Mouse (Mus musculus) lung, postnatal 14 days (tissue): Measurements from ENCODE around the gene Arf5.

Experiments used
- DNase-seq: peaks from one replicate; pipeline ENCODE4 v3.0.0; 2021

Arf5 gene

DNA sequence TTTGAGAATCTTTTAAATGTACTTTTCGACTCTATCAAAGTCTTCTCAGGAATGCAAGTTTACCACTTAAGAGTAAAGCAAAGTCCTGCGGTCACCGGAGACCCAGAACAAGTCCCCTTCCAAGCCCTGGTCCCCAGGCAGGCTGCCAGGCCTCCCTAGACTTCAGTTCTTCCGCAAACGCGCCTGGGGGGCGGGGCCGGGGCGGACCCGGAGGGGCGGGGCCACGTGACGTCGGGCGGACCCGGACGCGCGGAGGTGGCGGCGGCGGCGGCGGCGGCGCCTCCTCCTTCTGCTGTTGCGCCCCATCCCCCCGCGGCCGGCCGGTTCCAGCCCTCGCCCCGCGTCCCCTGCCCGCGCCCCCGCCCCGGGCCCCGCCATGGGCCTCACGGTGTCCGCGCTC, at the start of gene Arf5:
TSS of gene Arf5 (plus strand) at position 248 of the 400 bp plus-strand sequence.
- DNase-seq, result peak; percentile 98

DNA sequence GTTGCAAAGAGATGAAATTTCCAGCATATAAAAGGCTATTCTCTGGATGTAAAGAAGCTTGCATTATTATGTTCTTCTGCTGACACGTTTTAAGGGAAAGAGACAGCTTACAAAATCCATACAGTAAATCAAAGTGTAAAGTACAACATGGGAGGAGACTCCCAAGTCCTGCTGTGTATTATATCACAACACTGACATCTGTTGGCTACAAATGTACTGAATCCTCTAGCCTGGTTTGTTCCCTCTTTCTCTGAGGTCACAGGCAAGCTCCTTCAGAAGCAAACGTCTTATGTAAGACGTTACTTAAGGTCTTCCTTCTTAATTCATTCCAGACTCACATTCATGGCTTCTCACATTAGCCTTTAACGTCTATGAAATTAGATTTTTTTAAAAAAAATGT, 41.4 kb upstream of the Arf5 start:
- no peak for DNase-seq

DNA sequence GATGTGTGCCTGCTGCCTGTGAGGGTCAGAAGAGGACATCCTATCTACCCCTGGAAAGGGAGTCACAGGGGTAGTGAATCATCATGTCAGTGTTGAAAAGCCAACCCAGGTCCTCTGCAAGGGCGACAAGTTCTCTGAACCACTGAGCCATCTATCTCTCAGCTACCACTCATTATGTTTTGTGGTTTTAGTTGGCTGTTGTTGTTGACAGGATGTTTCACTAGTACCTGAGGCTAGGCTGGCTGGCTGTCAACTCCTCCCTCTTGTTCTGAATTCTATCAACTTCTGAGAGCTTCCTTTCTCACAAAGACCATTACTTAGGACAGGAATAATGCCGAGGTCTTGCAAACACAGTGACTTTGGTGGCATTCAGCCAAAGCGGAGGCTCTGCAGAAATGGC, 38.2 kb upstream of the Arf5 start:
- no peak for DNase-seq

DNA sequence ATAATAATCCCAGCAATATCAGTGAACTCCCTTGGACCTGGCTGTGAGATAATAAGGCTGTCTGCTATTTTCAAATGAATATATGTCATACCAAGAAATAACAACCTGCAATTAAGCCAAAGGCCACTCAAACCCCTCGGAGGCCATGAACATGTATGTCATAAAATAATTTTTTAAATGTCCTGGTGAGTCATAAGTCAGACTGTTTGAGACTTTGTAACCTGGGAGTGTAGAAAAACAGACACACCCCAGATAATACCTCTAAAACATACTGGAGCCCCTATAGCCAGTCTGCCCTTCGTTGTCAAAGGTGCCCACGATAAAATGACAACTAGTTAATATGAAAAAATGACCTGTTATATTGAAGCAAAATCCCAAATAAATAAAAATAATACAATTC, 34.3 kb upstream of the Arf5 start:
- DNase-seq, result no peak

DNA sequence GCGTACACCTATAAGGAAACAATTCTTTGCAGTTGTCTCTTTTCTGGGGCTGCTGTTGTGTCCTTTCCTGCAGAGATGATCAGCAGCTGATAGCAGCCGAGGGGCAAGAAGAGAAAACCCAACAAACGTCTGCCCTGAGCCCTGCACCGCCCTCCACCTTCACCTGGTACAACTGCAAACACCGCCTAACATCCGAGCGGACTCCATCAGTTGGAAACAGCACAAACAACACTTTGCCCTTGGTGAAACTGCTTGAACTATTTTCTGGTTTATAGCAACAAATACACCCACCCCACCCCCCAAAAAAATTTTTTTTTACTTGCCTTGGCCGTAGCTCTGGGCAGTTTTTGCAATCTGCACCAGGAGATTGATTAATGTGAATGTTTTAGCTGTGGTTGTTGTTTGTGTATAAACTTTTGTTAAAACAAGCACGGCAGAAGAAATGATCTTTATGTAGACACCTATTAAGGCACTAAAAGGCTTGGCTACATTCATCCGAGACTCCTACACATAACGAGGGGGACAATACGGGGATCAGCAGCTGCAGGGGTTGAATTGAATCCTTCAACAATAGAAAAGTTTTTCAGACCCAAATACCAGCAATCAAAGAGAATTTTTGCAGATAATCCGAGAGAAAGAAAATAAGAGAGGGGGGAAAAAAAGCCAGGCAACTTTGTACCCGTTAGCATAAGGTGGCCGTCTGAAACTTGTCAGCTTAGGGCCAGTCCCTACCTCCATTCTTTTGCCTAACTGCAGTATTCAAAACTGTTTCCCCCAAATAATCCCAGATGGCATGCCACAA, 27.1 kb upstream of the Arf5 start:
- no peak for DNase-seq

DNA sequence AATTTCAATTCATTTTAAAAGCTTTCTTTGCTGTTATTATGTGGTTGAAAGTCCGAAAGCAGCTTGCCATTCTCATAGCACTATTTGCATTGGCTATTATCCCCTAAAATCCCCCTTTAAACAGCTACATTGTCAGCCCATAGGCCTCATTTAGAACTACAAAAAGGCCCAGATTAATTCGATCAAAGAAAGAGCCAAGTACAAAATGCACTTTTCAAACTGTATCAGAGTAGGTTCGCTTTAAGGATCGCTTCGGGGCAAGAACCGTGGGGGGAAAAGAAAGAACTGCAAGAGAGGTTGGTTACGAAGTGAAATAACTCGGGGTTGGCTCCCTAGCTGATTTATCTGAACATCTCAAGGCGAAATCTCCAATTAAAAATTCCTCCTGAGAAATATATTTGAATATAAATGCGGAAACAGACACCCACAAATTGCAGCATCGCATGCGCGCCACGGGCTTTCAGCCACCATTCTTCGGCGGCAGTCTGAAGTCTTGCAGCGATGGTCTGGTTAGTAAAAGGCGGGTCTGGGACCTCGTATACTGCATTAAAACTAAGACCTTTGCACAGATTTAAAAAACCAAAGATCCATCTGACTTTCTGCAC, 26.4 kb upstream of the Arf5 start:
- no peak for DNase-seq

DNA sequence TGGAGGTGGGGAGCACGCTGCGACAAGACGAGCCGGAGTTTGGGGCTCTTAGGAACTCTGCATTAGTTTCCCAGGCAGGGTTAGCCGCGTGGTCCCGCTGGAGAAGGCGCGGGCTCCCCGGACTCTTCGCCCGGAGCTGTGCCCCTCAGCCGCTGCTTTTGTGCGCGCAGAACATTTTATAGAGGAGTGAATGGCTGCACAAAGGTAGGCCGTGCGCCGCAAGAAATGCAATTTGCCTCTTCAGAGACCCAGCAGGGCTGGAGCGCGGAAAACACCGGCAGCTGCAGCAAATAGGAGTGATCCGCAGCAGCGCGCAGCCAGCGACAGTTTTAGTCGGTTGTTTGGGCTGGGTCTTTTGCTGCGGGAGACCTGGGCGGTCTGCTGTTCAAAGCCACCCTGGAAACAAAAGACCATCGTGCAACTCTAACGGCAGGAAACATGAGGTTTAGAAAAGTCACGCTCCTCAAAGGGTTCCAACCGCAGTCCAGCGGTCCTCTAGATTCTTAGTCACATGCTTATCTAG, 25.6 kb upstream of the Arf5 start, which contains the start of gene Zfp800:
TSS of gene Zfp800 (minus strand) at position 325 of the 523 bp plus-strand sequence.
- no peak for DNase-seq

DNA sequence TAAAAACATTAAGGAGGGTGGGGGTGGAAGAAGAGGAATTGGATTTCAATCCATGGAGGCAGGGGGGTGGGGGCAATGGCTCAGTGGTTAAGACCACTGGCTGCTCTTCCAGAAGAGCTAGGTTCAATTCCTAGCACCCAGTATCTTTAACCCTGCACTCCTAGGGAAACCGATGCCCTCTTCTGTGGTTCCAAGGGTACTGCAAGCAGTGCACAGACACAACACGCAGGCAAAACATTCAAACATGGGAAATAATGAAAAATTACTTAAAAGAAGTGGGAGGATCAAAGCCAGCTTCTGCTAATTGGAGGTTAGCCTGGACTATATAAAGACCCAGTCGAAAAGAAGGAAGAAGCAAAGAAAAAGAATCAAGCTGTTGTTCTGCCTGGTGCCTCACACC, 24.6 kb upstream of the Arf5 start:
- DNase-seq, result no peak

DNA sequence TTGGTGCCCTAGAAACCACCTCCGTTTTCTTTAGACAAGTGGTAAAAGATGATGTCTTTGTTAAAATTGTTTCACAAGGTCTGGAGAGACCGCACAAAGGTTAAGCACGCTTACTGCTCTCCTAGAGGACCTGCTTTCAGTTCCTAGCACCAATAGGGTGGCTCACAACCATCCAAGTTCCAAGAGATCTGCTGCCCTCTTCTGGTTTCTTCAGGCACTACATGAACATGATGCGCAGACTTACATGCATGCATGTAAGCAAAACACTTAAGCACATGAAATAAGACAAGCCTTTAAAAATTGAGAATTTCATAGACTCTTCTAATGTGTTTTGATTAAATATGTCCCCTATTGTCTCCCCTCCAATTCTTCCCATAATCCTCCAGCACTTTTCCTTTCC, 23.6 kb upstream of the Arf5 start:
- no peak for DNase-seq

DNA sequence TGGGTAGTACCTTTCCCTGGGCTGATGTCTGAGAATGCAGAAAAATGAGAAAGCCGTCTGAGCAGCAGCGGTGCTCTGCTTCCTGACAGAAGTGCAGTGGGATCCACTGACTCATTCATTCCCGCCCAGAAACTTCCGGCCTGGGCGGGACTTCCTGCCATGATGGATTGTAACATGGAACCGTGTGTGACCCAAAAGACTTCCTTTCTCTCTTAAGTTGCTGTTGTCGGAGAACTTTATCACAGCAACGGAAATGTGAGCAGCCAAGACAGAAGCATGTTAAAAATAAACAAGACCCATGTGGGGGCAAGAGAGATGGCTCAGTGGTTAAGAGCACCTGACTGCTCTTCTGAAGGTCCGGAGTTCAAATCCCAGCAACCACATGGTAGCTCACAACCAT, 13.3 kb upstream of the Arf5 start:
- peak; percentile 27 for DNase-seq

DNA sequence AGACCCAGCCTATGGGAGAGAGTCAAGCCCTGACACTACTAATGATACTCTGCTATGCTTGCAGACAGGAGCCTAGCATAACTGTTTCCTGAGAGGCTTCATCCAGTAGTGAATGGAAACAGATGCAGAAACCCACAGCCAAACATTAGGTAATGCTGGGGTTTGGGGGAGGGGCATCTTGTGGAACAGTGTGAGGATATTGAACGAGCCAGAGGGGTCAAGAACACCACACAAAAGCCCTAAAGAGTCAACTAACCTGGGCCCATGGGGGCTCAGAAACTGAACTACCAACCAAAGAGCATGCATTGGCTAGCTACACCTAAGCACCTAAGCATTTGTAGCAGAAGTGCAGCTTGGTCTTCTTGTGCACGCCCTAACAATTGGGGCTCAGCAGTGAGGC, 12.1 kb upstream of the Arf5 start:
- no peak for DNase-seq

DNA sequence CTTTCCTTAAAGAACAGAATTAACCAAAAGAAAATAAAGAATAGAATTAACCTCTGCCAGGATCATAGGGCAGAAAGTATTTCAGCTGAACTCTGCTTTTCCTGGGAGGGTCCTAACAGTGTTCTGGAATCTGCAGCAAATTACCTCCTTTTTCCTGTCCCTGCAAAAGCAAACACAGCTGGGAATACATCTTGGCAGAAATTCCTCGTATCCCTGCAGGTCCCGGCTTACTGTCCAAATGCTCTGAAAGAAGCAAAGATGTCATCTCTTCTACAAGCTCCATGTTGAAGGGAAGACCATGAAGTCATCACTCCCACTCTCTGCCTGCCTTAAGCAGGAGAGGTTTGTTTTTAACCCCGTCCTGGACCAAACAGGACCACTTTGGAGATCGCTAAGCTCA, 6.4 kb upstream of the Arf5 start:
- DNase-seq, result no peak

DNA sequence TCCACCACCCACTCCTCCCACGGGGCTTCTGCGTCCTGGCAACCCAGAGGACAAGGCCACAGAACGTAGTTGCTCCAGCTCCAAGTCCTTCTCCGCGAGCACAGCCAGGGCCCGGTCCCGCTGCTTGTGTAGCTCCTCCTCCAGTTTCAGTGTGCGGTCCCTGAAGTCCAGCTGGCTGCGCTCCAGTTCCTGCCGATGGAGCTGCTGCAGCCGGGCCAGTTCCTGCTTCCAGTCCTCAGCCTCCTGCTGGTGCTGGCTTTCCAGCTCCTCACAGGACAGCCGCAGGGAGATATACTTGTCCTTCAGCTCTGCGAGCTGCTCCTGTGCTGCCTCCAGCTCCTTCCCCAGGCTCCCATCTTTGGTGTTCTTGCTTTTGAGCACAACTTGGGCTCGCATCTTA, 4.9 kb upstream of the Arf5 start:
- peak; percentile 73 for DNase-seq

DNA sequence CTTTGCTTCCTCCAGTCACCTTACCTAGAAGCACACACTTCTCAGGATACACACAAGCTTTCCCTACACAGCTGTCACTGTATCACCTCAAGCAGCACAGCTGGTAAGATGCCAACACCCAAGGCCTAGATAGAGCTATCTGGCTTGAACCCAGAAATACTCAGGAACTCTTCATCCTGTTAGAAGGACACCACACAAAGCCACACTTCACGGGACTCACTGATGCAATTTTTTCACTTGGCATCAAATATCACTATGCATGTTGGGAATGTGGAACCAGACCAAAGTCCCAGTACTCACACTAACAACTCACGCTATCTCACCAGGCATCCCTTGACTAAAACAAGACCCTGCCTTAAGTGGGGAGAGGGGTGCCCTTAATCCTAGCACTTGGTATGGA, 3.7 kb upstream of the Arf5 start:
- DNase-seq, result no peak

DNA sequence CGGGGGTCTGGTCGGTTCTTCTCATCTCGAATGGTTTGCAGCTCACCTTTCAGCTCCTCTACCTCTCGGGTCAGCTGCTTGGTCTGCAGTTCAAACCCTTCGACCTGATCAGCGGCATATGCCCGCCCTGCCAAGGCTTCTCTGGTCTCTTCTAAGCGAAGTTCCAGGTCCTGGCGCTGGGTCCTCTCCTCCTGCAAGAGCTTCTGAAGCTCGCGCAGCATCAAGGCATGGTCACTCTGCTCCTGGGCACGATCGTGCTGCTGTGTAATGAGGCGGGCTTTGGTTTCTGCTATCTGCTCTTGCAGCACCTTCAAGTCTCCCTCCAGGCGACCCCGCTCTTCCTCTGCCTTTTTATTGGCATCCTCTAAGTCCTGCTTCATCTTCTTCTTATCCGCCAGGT, 3.0 kb upstream of the Arf5 start:
- DNase-seq, result no peak

DNA sequence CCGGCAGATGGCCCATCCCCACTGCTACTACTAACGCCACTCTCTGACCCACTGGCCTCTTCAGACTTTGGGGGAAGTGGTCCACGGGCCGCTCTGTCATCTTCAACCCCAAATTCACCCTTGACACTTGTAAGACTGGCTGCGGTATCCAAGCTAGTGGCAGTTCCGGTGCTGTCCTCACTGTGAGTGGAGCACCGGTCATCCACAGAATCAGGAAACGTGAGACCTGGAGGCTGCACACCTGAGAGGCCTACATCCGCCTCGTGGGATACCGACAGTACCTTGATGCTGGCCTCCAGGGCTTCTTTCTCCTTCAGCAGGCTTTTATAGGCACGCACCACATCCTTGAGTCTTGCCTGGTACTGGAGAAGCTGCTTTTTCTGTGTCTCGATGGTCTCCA, 2.5 kb upstream of the Arf5 start:
- DNase-seq, result no peak

DNA sequence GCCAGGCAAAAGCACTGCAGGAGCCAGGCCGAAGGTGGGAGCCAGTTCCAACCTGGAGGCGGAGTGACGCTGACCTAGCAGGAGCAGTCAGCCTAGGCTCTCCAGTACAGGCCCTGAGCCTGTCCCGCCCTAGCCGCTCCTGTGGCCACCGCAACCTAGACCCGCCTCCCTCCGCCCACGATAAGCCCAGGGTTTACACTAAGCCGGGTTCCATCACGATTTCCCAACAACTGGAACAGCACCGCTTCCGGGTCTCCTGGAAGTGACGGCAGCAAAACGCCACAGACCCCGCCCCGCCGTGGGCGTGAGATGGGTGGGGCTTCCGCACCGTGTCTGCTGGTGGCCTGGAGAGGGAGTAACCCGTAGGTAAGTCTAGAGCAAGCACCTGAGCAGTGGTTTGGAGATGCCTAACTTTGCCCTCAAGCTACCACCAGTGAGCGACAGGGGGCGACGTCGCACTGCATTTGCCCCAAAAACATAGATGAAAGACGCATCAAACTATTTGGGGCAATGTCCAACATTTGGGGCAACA, 1.8 kb upstream of the Arf5 start:
- DNase-seq, result peak; percentile 97

DNA sequence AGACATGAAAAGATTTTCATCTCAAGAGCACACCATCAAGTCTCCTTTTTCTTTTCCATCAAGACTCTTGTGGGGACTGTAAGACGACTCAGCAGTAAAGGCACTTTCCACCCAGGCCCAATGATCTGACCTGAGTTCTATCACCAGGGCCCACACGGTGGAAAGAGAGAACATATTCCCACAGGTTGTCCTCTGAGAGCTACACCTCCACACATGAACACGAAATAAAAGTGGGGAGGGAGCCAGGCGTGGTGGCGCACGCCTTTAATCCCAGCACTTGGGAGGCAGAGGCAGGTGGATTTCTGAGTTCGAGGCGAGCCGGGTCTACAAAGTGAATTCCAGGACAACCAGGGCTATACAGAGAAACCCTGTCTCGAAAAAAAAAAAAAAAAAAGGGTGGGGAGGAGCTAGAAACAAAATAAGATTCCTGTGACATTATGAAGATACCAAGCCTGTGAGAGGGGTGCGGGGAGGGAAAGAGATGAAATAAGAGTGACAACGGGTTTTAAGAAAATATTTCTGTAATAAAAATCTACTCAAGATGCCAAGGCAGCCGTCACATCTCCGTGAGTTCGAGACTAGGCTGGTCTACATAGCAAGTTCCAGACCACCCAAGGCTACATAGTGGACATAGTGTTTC, 589 bp upstream of the Arf5 start:
- DNase-seq, result no peak

DNA sequence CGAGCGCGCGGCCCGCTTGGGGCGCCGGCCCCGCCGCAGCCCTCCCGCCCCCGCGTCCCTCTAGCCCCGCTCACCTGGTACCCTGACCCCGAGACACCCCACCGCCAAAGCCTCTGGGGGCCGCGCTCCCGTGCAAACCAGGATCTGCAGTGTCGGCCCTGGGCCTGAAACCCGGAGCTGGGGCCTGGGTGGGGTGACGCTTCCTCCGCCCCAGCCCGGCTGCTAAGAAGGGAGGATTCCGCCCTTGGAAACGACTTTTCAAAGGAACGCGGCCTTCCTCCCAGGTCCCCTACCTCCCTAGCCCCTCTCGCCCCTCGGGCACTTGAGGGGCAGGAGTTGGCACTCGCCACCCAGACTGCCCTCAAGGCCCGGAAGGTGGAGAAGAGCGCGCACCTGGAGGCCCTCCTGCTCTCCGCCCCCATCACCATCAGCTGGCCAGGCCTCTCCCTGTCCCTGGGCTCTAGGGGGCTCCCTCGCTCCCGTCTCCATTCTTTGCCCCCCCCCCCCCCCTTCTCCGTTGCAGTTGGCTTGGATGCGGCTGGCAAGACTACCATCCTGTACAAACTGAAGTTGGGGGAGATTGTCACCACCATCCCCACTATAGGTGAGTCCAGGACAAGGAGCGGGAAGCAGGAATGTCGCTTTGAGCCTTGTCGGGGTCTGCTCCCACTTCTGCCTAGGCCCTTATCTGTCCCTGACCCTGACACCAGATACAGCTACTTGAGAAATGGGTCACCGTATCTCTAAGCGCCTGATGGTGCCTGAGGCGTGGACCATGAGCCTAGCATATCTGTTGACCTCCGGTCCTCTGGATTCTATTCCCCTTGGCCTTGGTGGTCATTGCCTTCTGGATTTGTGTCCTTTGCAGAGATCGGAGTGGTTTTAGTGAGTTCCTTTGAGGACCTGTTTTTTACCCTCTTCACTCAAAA, 671 bp downstream of the Arf5 start:
- DNase-seq, result peak; percentile 58

DNA sequence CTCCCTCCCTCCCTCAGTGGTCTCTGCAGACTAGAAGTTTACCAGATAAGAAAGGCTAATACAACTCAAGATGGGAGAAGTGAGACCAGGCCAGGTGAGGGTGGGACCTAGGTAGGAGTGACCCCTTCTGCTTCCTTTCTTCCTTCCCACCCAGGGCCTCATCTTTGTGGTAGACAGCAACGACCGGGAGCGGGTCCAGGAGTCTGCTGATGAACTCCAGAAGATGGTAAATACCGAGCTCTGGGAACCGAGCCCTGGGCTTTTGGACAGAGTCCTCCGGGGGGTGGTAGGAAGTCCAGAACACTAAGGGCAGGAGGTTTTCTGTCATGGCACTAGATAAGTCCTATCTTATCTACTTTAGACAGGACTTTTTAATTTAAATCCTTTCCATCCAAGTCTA, 1.7 kb downstream of the Arf5 start:
- no peak for DNase-seq

DNA sequence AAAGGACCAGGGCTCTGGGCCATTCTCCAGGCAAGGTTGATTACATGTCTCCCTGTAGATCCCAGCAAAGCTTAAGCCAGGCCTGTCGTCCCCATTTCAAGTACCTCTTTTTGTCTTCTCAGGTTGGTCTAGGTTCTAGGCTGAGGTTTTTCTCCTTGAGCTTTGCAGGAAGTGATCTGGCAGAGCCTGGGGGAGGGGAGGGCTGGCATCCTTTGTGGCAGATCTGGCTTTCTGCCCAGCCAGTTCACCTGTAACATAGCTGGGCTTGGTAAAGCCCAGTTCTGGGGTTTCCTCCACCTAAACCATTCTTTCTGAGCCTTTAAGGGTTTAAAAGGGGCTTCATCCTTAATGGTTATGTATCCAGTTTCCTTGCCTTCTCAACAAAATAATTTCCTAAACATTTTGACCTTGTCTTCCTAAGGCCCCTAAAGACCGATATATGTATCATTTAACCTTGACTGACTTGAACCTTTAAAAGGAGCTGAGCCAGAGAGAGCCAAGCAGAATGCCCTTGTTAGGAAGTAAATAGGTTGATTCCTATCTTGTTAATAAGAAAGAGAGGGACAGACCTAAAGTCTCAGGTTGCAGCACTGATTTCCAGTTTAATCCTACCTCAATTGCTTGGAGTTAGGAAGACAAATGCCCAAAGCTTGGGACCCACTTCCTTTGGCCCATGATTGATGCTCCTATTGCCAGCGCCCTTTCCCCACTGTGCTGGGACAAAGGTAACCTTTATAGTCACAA, 3.9 kb downstream of the Arf5 start, which contains the start of gene Fscn3:
TSS of gene Fscn3 (plus strand) at position 694 of the 744 bp plus-strand sequence.
- DNase-seq, result peak; percentile 24

DNA sequence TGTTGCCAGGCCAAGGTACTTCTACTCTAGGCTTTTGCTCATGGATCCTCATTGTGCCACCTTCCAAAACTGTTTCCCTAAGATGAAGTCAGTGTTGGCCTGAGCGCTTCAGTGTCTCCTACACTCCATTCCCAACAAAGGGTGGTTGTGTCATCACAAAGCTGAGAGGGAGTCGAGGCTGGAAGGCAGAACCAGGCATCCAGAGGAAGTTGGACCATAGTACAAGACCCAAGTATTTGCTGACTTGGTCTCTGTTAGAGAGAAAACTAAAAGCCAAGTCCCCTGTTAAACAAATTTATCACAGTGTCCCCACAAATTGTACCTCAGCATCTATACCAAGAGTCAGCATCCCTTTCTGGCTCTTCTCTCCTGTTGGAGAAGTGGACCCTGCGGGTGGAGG, 4.9 kb downstream of the Arf5 start, which contains the start of gene Gcc1:
TSS of gene Gcc1 (minus strand) at position 101 of the 400 bp plus-strand sequence.
- no peak for DNase-seq
